ENCODE assay signal across 25 mouse cellular contexts in the genomic region with DNA sequence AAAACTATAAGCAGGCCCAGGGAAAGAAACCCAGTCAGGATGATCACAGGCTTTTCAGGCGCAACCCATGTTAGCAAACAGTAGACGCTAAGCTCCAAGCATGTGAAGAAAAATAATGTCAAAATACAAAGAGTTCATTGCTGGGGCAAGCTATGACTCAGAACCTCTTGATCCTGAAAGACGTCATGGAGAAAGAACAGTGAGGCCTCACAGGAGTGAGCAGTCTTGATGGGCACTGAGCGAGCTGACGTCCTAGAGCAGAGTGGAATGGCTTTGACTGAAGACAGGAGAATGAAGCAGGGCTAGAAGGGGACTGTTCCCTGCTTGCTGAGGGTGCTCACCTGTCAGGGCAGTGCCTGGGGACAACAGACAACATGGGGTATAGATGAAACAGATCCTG.
DNase-seq lines count a peak whose midpoint lies in the region; ATAC-seq and TF ChIP-seq lines count a peak whose summit lies in the region.
"Had no signal": no experiment of that assay in that cellular context is flagged by ENCODE, and none has a peak within 500 bp of the region (broad histone marks: within the 10 kb centered on the region; RNA-seq: fewer than 3 reads in every experiment).

No protein-coding gene starts in this region.

- no peak overlapping the region for H3K4me3 ChIP-seq in lung, postnatal 0 days (ENCODE audit: low read depth, low read length)
- H3K4me3 ChIP-seq: embryonic facial prominence, embryonic 15.5 days; erythroblast, embryonic 14.5 days; forebrain, embryonic 12.5 days; heart, embryonic 10.5 days; hindbrain, embryonic 12.5 days had no signal

- WGBS in lung, postnatal 0 days, result 59% methylated on average over 5 of the region's 5 CpGs

- peak; percentile 89 for TF ChIP-seq EP300 in lung, postnatal 0 days (IDR thresholded peaks at IDR 0.05)

- H3K36me3 ChIP-seq in lung, postnatal 0 days (ENCODE audit: insufficient read depth, low read length), result no peaks in the 10 kb centered on the region
- H3K36me3 ChIP-seq: embryonic facial prominence, embryonic 15.5 days; forebrain, embryonic 12.5 days; heart, embryonic 10.5 days; hindbrain, embryonic 12.5 days had no signal

- DNase-seq in lung, postnatal 0 days (ENCODE audit: low spot score), result peak; percentile 75
- DNase-seq in lung, postnatal 14 days, result no peak
- DNase-seq in 3T3-L1 (ENCODE audit: low read depth, low spot score), result peak; percentile 17
- DNase-seq in Muller cell, postnatal 12 days (ENCODE audit: inconsistent ontology term), result peak; percentile 32
- DNase-seq in fibroblast of lung, adult 2 months (ENCODE audit: low read depth), result peak; percentile 70
- DNase-seq: adrenal gland, adult 8-10 months; adrenal gland, postnatal 36 days; B cell, adult 2 months; cerebellum, adult 11 months; cerebellum, adult 8-10 months; cerebellum, postnatal 14 days; embryo, embryonic 11 days; gastrocnemius, postnatal 10 days; heart, adult 18-20 months; heart, postnatal 10 days; heart, postnatal 4 days had no signal

- H3K27ac ChIP-seq in lung, postnatal 0 days (ENCODE audit: low read length), result no peak overlapping the region
- H3K27ac ChIP-seq: embryonic facial prominence, embryonic 15.5 days; forebrain, embryonic 12.5 days; heart, embryonic 10.5 days; hindbrain, embryonic 12.5 days had no signal

- H3K4me2 ChIP-seq in lung, postnatal 0 days (replicated peaks; ENCODE audit: low read depth, low read length), result no peak overlapping the region
- H3K4me2 ChIP-seq: embryonic facial prominence, embryonic 15.5 days; forebrain, embryonic 12.5 days; hindbrain, embryonic 12.5 days had no signal

- H3K9ac ChIP-seq in lung, postnatal 0 days (replicated peaks; ENCODE audit: low read depth), result no peak overlapping the region
- H3K9ac ChIP-seq: embryonic facial prominence, embryonic 15.5 days; forebrain, embryonic 12.5 days; hindbrain, embryonic 12.5 days had no signal

- no peaks in the 10 kb centered on the region for H3K4me1 ChIP-seq in lung, postnatal 0 days (ENCODE audit: insufficient read depth, low read depth, low read length)

- H3K9me3 ChIP-seq in lung, postnatal 0 days (ENCODE audit: low read length), result no peaks in the 10 kb centered on the region
- H3K9me3 ChIP-seq: embryonic facial prominence, embryonic 15.5 days; forebrain, embryonic 12.5 days; heart, embryonic 10.5 days; hindbrain, embryonic 12.5 days had no signal

- no peak for TF ChIP-seq CTCF in lung, postnatal 0 days (IDR thresholded peaks at IDR 0.05)

- ATAC-seq in lung, postnatal 0 days, result peak; percentile 90
- ATAC-seq in CD4-positive, CD25-positive, alpha-beta regulatory T cell, adult 4 months, result no peak
- ATAC-seq in megakaryocyte, adult 5-6 weeks (ENCODE audit: poor library complexity, severe bottlenecking), result no peak
- ATAC-seq: forebrain, embryonic 16.5 days; hindbrain, embryonic 16.5 days had no signal

- no peaks in the 10 kb centered on the region for H3K27me3 ChIP-seq in lung, postnatal 0 days (replicated peaks; ENCODE audit: insufficient read depth, low read length)
- H3K27me3 ChIP-seq: embryonic facial prominence, embryonic 15.5 days; hindbrain, embryonic 12.5 days had no signal
